Mouse (Mus musculus): ENCODE measurements around the gene Nostrin. TPM values are rescaled to one million over a fixed set of nuclear protein-coding genes. Genes with fewer than 3 reads are reported as not detected.

The Nostrin gene
- total and polyA plus RNA-seq, 2 experiments from 2014 or later: 2.6 to 2.8 TPM

- no peak for ATAC-seq
- TF ChIP-seq CTCF (IDR thresholded peaks at IDR 0.05; ENCODE audit: low read depth): no peak
- Histone ChIP-seq H3K4me3 (ENCODE audit: low read depth, low read length) (no peak overlapping the region), H3K4me1 (ENCODE audit: insufficient read depth) (no peaks in the 10 kb centered on the region), H3K27ac (ENCODE audit: low read depth, low read length) (no peak overlapping the region), H3K9me3 (ENCODE audit: low read length) (no peaks in the 10 kb centered on the region), H3K4me2 (ENCODE audit: low read depth) (no peak overlapping the region), H3K36me3 (ENCODE audit: insufficient read depth) (no peaks in the 10 kb centered on the region), H3K27me3 (ENCODE audit: insufficient read depth, low read length) (no peaks in the 10 kb centered on the region), H3K9ac (no peak overlapping the region)
- DNase-seq: no peak
Measured at GRCm38 (mm10) chr2:69158907-69159306, 23.3 kb downstream of the Nostrin start.

GRCm38 (mm10) chr2:69170395-69171077, 34.9 kb downstream of the Nostrin start:
- no peak overlapping the region for H3K9ac ChIP-seq
- no peak for TF ChIP-seq CTCF (IDR thresholded peaks at IDR 0.05; ENCODE audit: low read depth)
- no peak overlapping the region for H3K27ac ChIP-seq (ENCODE audit: low read depth, low read length)
- H3K36me3 ChIP-seq (ENCODE audit: insufficient read depth): no peaks in the 10 kb centered on the region
- DNase-seq (no peak), ATAC-seq (no peak)
- H3K9me3 ChIP-seq (ENCODE audit: low read length): no peaks in the 10 kb centered on the region
- 73% methylated on average over 9 of the region's 9 CpGs for WGBS
- no peaks in the 10 kb centered on the region for H3K27me3 ChIP-seq (ENCODE audit: insufficient read depth, low read length)
- no peak overlapping the region for H3K4me3 ChIP-seq (ENCODE audit: low read depth, low read length)
- H3K4me1 ChIP-seq (ENCODE audit: insufficient read depth): no peaks in the 10 kb centered on the region
- H3K4me2 ChIP-seq (ENCODE audit: low read depth): no peak overlapping the region

- 83% methylated on average over 5 of the region's 5 CpGs for WGBS
- no peak overlapping the region for H3K4me2 ChIP-seq (ENCODE audit: low read depth)
- H3K9me3 ChIP-seq (ENCODE audit: low read length): no peaks in the 10 kb centered on the region
- H3K9ac ChIP-seq: no peak overlapping the region
- no peaks in the 10 kb centered on the region for H3K27me3 ChIP-seq (ENCODE audit: insufficient read depth, low read length)
- no peak overlapping the region for H3K4me3 ChIP-seq (ENCODE audit: low read depth, low read length)
- no peak for DNase-seq
- no peaks in the 10 kb centered on the region for H3K4me1 ChIP-seq (ENCODE audit: insufficient read depth)
- ATAC-seq: no peak
- H3K27ac ChIP-seq (ENCODE audit: low read depth, low read length): no peak overlapping the region
- no peak for TF ChIP-seq CTCF (IDR thresholded peaks at IDR 0.05; ENCODE audit: low read depth)
- H3K36me3 ChIP-seq (ENCODE audit: insufficient read depth): no peaks in the 10 kb centered on the region
Measured at GRCm38 (mm10) chr2:69175296-69175695, 39.7 kb downstream of the Nostrin start.

DNA sequence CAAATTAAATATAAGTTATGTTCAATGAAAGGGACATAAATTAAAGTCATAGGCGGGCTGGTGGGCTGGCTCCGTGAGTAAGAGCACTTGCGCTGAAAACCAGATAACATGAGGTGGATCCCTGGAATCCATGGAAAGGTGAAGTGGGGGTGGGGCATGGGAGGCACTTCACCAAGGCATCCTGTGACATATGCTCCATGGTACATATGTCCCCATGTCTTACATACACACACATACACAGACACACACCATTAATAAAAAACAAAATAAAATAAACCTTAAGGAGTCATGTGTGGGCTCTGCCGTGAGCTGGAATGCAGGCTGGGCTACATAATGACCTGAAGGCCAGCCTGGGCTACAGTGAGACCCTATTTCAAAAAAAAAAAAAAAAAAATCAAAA, 44.1 kb downstream of the Nostrin start:
- Histone ChIP-seq H3K36me3 (ENCODE audit: insufficient read depth) (no peaks in the 10 kb centered on the region), H3K4me2 (ENCODE audit: low read depth) (no peak overlapping the region), H3K4me3 (ENCODE audit: low read depth, low read length) (no peak overlapping the region), H3K9me3 (ENCODE audit: low read length) (no peaks in the 10 kb centered on the region), H3K27ac (ENCODE audit: low read depth, low read length) (no peak overlapping the region), H3K27me3 (ENCODE audit: insufficient read depth, low read length) (no peaks in the 10 kb centered on the region), H3K4me1 (ENCODE audit: insufficient read depth) (no peaks in the 10 kb centered on the region), H3K9ac (no peak overlapping the region)
- no peak for TF ChIP-seq CTCF (IDR thresholded peaks at IDR 0.05; ENCODE audit: low read depth)
- WGBS: 96% methylated on average over 4 of the region's 4 CpGs
- ATAC-seq: no peak
- DNase-seq: no peak

DNA sequence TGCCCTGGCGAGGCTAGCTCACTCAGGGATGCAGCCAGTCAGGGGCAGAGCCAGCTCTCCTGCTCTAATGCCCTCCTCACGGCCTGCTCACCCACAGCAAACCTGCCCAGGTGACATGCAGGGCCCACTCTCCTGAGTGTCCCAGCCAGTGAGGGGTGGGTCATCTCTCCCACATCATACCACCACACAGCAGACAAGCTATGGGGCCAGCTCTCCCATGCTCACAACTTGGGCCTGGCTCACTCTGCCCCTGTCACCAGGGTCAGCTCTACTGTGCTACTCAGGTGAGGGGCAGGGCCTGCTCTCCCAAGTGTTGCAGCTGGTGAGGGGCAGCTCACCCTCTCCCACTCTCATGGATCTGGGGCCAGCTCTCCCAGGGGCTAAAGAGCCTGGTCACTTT, 52.4 kb downstream of the Nostrin start:
- 91% methylated on average over 2 of the region's 2 CpGs for WGBS

DNA sequence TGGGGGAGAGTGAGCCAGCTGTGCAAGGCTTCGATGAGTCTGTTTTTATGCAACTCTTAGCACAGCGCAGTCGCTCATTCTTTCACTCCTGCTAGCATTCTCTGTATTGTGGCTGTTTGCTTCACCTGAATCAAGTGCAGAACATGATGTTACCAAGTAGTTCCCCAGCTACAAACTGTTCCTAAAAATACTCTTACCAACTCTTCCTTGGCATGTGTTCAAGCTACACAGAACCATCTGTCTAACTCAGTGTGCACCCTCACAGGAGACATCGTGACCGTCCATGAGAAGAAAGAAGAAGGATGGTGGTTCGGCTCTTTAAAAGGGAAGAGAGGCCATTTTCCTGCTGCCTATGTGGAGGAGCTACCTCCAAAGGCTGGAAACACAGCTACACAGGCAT, 53.1 kb downstream of the Nostrin start:
- Histone ChIP-seq H3K9ac (no peak overlapping the region), H3K27ac (ENCODE audit: low read depth, low read length) (no peak overlapping the region), H3K27me3 (ENCODE audit: insufficient read depth, low read length) (no peaks in the 10 kb centered on the region), H3K9me3 (ENCODE audit: low read length) (no peaks in the 10 kb centered on the region), H3K4me2 (ENCODE audit: low read depth) (no peak overlapping the region), H3K4me1 (ENCODE audit: insufficient read depth) (no peaks in the 10 kb centered on the region), H3K4me3 (ENCODE audit: low read depth, low read length) (no peak overlapping the region), H3K36me3 (ENCODE audit: insufficient read depth) (no peaks in the 10 kb centered on the region)
- no peak for TF ChIP-seq CTCF (IDR thresholded peaks at IDR 0.05; ENCODE audit: low read depth)
- ATAC-seq: no peak
- WGBS: 81% methylated on average over 6 of the region's 6 CpGs
- no peak for DNase-seq

More for the DNA sequence above, 52.4 kb downstream of the Nostrin start:
- DNase-seq (no peak), ATAC-seq (no peak)
- no peak overlapping the region for H3K4me3 ChIP-seq (ENCODE audit: low read depth, low read length)
- no peaks in the 10 kb centered on the region for H3K27me3 ChIP-seq (ENCODE audit: insufficient read depth, low read length)
- H3K4me2 ChIP-seq (ENCODE audit: low read depth): no peak overlapping the region
- H3K9ac ChIP-seq: no peak overlapping the region
- TF ChIP-seq CTCF (IDR thresholded peaks at IDR 0.05; ENCODE audit: low read depth): no peak
- no peak overlapping the region for H3K27ac ChIP-seq (ENCODE audit: low read depth, low read length)
- H3K4me1 ChIP-seq (ENCODE audit: insufficient read depth): no peaks in the 10 kb centered on the region
- no peaks in the 10 kb centered on the region for H3K36me3 ChIP-seq (ENCODE audit: insufficient read depth)
- H3K9me3 ChIP-seq (ENCODE audit: low read length): no peaks in the 10 kb centered on the region

DNA sequence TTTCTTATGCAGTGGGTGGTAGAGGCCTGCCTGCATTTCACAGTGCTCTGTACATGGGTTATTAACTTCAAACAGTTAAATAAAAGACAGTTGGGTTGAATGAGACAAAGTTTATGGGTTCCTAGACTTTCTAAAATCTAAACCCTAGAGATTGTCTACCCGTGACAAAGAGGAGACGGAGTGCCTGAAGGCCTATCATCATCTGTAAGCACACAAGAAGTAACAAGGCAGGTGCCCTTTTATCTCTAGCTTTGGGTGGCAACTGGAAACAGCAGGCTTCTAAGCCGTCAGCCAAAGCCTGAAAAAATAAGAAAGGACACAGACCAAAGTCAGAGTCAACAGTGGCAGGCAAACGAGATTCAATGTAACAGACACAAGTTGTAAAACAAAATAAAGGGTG, 53.6 kb downstream of the Nostrin start:
- Histone ChIP-seq H3K4me3 (ENCODE audit: low read depth, low read length) (no peak overlapping the region), H3K9ac (no peak overlapping the region), H3K4me1 (ENCODE audit: insufficient read depth) (no peaks in the 10 kb centered on the region), H3K27ac (ENCODE audit: low read depth, low read length) (no peak overlapping the region), H3K4me2 (ENCODE audit: low read depth) (no peak overlapping the region), H3K27me3 (ENCODE audit: insufficient read depth, low read length) (no peaks in the 10 kb centered on the region), H3K9me3 (ENCODE audit: low read length) (no peaks in the 10 kb centered on the region), H3K36me3 (ENCODE audit: insufficient read depth) (no peaks in the 10 kb centered on the region)
- DNase-seq (no peak), ATAC-seq (no peak)
- TF ChIP-seq CTCF (IDR thresholded peaks at IDR 0.05; ENCODE audit: low read depth): no peak
- WGBS: 69% methylated on average over 4 of the region's 4 CpGs
